Mouse (Mus musculus): ENCODE measurements around the gene Klf7.
A peak's percentile ranks its signal among the peaks of the same experiment; 100 is the strongest.
"Not testable (repeated sequence)": the region's sequence is repeated elsewhere in the genome, so short reads cannot be mapped to it uniquely, and the experiment has no call there.

Klf7 gene

DNA sequence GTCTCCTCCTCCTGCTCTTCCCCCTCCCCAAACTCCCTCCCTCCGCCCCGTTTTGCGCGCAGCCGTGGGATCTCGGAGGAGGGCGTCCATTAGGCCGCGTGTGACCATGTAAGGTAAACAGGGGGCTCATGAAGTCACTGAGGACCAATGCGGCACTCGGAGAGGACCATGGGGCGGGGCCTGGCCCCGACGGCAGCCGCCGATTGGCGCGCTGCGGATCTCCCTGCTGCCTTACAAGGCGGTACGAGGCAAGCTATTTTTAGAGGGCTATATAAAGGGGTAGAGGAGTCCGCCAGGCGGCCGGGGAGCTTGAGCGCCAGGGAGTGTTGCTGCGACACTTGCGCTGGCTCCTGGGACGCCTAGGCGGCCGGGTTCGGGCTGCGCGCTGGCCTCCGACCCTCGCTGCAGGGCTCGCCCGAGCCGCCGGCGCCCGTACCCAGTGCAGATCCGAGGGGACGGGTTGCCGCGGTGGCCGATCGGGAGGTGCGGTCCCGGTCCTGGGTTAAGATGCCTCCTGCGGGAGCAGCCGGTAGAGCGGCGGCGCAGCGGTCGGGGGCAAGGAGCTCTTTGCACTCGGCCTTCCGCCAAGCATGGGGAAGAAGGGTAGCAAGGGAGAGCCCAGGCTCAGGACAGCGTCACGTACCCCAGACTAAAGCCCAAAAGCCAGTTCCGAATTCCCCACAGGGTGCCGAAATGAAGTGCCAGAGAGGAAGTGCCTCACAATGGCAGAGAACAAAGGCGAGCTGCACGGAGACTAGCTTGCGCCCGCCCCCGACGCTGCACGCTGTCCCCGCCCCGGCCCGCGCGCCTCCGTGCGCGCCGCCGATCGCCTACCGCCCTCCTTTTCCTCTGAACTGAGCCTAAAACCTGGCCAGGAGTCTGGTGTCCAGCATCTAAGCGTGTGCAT, at the start of gene Klf7:
TSS of gene Klf7 (minus strand) at position 724 of the 907 bp plus-strand sequence.
- DNase-seq, result peak; percentile 99

GRCm38 (mm10) chr1:64164526-64165062, 42.5 kb upstream of the Klf7 start:
- DNase-seq, result no peak

DNA sequence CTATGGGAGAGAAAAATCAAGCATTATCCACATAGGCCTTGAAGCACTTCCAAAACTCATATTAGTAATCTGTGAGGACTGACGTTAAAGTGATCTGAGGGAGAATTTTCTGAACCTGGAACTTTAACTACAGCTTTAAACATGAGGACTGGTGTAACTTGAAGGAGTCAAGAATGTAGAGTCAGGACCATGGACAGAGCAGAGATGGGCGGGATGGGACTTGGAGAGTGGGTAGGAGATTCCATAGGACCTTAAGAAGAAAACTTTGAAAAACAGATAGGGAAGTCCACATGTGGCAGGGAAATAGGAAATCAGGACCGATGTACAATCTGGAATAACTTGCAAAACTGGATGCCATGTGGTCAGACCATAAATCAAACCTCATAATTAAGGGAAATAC, 36.7 kb upstream of the Klf7 start:
- DNase-seq, result peak; percentile 50

DNA sequence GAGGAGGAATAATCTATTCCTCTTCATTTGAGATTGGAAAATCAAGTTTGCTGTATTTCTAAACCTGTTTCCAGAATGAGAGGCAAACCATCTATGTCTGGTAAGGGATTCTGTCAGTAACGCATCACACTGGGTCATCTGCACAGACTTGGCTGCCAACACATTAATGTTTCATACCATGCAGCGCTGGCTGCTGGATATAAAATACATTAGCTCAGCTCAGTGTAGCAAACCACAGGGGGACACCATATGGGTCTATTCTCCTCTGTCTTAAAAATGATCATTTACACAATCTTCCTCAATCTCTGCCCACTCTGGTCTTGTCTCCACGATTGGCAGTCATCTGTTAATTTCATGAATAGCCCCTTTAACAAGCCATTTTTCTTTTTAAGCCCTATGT, 27.1 kb upstream of the Klf7 start:
- no peak for DNase-seq

DNA sequence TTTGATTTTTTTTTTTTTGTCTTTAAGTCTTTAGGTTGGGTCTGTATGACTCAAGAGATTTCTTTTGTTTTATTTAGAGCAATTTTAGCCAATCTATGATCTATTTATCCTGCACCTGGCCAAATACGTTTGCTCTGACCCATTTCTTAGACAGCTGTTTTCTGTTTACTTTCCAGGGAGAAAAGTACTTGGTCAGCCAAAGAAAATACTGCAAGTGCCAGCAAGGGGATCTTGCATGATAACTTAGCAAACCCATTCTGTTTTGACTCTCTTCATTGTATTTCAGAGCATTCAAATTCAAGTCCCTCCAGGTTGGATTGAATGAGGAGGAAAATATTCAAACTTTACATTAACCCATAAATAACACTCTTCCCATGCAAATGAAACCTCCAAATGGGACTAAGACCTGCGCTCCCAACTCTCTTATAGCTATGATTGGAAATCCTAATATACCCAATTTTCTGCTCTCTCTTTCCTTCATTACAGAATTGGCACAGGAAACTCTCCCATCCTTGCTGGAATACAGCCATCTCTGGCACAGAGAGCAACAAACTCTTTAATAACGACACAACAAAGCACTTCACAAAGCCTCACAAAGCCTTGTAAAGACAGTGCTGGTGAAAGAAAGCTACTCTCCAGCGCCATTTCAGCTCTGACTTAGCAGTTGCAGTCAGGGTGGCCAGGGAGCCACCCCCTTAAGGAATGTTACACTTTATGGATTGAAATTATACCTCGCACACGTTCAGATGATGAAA, 20.8 kb upstream of the Klf7 start:
- no peak for DNase-seq

DNA sequence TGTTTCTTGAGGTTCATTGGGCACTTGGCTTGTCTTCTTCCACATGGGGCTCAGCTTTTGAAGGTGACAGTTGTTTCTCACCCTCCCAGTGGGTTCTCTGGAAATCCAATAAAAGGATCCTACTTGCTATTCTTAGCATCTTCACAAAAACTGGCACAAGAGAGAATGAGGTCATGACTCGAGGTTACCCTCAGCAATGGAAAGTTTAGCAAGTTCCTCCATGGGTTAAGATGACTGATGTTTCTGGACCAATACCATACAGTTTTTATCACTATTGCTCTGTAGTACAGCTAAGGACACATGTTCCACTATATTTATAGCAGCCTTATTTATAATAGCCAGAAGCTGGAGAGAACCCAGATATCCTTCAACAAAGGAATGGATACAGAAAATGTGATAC, 12.4 kb upstream of the Klf7 start:
- DNase-seq, result no peak

DNA sequence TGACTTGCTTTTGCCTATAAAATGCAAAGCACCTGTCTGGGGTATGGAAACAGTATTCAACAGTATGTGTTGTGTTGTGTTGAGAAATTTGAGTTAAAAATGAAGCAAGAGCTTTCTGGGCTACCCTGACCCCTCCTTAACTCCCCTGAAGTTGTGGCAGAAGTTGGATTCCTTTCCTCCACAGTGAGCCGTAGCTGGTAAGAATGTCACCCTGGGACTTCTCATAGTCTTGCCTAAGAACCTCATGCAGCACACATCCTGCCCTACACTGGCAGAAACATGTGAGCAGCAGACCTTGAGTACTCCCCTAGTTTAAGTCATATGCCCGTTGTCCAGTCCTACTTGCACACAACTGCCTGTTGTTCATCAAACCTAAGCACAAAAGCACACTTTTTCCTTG, 4.7 kb upstream of the Klf7 start:
- DNase-seq, result no peak

- DNase-seq, result no peak
Measured at GRCm38 (mm10) chr1:64122466-64122830, 366 bp upstream of the Klf7 start.

GRCm38 (mm10) chr1:64120811-64121515, 1.1 kb downstream of the Klf7 start:
- peak; percentile 67 for DNase-seq

- DNase-seq, result peak; percentile 53
Measured at GRCm38 (mm10) chr1:64120421-64120810, 1.7 kb downstream of the Klf7 start.

DNA sequence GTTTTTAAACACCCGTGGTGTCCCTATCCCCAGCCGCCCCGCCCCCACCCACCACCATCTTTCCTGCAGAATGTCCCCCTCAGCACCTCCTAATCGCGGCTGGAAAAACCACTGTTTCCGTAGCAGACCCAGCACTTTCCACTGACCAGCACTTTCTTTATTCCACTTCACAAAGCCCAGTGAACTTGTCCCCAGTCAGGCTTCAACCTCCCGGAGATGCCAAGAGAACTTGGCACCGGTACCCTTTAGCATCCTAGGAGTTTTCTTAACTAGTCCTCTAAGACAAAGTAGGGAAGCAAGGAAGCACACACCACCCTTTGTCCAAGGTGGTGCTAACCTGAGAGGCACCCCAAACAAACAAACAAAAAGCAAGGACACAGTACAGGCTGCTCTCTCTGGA, 2.2 kb downstream of the Klf7 start:
- peak; percentile 41 for DNase-seq

DNA sequence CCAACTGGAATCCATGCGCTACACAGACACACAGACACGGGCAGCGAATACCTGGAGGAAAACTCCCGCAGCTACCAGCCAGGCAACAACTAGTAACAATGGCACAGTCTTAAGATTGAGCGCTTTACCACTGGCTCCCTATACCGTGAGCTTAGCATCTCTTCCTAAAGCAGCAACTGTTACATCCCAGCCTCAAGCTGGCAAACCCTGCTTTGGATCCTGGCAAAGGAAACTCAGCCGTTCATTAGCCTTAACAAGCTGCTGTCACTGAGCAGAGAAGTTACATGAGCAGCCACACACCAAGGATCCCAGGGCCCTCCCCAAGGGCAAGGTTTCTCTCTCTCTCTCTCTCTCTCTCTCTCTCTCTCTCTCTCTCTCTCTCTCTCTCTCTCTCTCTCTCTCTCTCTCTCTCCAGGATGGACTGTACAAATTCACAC, 2.7 kb downstream of the Klf7 start:
- DNase-seq, result peak; percentile 39

DNA sequence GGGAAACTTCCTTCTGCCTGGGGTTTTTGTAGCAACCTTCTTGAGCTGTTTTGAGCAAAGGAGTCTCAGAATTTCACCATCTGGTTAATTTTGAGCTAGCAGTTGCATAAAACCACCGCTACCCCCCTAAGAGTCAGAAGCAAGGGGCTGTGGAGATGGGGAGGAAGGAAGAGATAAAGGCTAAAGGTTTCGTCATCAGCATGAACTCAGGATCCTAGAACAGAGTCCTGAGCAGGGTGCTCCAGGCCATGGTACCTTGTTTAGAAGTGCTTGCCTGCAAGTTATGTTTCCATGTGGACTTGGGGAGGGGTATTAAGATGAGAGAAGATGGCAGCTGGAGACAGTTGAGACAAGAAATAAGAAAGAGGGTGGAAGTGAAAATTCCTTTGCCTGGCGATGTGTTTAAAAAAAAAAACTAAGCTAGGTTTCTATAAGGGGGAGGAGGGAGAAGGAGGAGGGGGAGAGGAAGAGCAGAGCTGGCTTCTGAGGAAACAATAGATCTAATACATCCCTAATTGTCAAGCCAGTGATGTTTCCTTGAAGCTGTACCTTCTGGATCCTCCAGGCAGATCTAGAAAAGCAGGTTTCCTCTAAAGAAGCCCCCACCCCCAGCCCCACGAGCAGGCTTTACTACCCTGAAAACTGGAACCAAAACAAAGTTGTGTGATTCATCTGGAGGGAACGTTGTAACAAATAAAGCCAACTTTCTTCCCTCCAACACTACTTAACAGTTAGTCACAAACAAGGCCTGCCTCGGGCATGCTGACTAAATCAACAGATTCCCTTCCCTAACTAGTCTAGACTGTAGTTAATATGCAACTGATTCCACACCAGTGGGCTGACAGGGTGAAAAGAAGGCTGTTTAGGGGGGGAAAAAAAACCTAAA, 3.6 kb downstream of the Klf7 start:
- peak; percentile 28 for DNase-seq

DNA sequence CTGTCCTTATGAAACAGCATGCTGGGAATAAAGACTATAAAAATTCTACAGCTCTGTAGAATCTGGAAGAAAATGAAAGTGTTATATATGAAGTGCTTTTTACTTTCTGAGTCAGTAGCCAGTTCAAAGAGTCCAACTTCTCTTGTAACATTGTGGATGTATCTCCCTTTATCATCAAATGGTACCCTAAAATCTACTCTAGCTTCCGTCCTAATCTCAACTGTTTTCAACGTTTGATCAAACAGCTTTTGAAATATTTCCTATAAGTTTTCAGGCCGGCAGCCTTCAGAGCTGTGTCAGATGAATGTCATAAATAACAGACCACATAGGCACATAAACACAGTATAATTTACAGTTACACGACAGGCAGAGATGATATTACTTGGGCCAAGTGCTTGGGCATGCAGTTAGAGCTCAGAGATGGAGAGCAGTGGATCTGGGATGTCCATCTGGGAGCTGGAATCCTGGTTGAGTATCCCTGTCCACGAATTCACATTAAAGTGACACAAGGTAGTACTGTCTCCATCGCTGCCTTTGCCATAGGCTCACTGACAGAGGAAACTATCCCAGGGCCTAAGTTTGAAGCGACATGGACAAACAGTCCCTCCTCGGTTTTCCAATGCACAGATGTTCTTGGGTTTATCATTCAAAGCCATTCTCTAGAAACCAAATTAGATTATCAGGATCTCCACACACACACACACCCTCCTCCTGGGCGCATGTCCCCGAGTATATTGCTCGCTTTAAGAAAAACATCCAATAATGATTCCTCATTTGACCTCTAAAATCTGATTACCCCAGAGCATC, 4.4 kb downstream of the Klf7 start:
- no peak for DNase-seq

DNA sequence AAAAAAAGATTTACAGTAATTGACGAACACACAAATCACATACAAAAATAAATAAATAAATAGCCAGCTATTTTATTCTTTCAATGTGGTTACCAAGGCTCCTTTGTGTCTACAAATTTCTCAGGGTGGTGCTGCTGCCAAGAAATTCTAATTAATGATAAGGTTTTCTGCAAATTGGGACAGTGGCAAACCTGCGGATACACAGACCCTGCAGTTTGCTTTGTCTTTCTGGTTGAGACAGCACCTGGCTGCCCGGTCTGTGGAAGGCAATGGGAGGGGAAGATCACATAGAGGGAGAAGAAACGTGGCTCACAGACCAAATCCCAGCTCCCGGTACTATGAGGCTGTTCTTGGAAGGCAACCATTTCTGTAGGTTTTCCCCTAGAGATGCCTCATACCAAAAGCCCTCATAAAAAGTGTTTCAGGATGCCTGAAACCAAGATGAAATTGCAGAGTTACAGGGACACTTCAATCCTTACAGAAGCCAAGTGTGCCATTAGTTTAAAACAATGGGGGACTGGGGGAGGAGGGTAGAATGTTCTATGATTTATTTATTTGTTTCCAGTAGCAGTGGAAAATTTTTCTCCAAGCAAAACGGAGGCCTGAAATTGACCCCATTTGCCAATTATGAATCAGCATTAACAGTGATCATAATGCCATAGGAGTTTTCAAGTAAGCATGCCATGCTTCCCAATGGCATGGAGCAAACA, 5.2 kb downstream of the Klf7 start:
- DNase-seq, result no peak

GRCm38 (mm10) chr1:64114579-64114978, 7.5 kb downstream of the Klf7 start:
- no peak for DNase-seq

- DNase-seq, result not testable (repeated sequence)
Measured at GRCm38 (mm10) chr1:64108653-64109052, 13.4 kb downstream of the Klf7 start.

DNA sequence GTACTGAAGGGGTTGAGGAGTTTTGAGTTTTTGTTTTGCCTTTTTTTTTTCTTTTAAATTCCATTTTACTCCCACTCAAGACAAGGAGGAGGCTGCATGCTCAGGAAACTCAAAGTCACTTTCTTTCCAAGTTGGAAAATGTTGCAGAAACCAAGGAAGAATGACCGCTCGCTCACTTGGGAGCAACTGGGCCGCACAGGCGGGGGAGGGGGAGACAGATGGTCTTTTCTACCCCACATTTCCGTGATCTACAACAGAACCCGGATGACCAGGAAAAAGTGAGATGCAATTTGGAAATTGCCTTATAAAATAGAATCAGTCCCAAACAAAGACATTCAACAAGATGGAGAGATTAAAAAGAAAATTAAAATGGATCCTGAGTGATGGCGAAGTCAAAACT, 14.6 kb downstream of the Klf7 start:
- DNase-seq, result no peak

GRCm38 (mm10) chr1:64106127-64106526, 16.0 kb downstream of the Klf7 start:
- DNase-seq, result no peak

DNA sequence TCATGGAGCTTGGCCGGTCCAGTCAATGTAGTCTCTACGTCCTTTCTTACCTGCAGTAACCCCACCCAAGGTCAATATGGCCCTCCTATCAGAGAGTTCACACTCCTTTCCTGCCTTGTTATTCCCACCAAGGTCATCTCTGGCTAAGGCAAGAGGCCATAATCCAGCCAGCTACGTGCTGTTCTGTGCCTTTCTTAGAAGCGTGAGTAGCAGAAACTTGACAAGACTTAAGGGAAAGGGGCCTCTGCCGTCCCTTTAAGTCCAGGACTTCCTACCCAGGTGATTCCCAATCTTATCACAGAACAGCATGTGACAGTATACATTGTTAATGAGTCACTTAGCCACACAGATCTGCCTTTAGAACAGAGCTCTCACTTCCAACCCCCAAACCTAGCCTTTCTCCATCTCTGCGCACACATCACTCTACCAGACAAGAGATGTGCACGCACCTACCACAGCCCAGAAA, 16.9 kb downstream of the Klf7 start:
- no peak for DNase-seq
